Mouse (Mus musculus): ENCODE measurements around the gene Frmd3.
"Not testable (repeated sequence)": the region's sequence is repeated elsewhere in the genome, so short reads cannot be mapped to it uniquely, and the experiment has no call there.

Gene Frmd3

DNA sequence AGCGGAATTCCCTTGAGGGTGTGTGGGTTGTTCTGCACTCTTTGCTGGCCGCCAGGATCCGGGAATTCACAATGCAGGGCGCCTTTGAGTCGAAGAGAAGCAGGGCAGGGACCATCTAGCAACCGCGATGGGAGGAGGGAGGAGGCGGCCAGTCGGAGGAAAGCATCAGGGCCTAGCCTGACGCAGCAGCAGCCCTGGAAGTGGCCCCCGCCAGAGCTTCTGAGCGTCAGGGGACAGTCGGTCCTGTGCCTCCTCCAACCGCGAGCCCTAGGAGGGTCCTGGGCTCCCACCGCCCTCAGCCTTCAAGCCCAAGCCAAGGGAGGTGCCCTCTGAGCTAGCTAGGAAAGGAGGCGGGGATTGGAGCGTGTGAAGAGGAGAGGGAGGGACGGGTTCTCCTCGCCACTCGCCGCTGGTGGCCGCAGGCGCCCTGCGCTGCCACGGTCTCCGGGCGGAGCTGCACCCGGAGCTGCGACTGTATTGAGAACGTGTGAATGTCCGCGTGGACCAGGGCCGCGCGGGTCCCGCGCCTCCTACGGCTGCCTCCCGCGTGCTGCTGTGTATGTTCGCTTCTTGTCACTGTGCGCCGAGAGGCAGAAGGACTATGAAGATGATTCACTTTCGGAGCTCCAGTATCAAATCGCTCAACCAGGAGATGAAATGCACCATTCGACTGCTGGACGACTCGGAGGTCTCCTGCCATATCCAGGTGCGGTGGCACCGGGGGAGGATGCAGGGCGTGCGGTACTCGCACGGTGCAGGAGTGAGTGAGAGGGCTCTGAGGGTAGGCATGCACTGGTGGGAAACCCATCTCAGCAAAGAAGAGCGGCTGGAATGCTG lies at the start of gene Frmd3:
Frmd3 (plus strand) TSS at position 232 of the 837 bp plus-strand sequence.
- peak; percentile 7 for DNase-seq (ENCODE audit: low spot score)

DNA sequence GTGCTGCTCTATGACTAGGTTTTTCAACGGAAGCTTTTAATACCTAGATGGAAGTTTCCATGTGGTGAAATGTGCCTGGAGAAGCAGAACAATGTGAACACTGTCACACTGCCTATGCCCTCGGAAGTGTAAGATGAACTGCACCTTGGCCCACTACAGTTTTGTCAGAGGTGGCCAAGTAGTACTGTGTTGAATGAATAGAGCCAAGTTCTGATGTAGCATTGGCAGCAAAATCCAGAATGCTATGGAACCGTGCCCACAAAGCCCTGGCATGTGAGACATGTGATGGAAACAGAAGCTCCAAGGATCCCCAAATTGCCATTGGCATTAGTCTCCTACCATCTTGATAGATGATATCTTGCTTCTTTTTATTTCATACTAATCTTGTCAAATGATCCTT lies 32.8 kb upstream of the Frmd3 start:
- DNase-seq (ENCODE audit: low spot score), result no peak

DNA sequence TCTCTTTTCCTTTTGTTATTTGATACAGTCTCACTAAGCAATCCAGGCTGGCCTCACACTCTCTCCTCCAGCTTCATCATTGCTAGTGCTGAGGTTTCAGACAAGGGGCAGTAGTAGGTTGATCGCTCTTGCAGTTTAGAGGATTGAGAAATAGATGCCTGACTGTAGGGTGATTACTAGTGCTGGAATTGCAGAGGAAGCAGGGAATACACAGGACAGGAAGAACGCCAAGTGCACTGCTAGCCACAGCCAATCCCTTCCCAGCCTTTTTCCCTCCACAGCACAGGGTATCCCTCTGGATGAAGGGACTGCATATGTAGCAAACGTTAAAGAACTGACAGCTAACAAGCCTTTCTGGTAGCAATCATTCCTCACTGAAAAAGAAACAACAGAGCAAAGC lies 965 bp upstream of the Frmd3 start:
- DNase-seq (ENCODE audit: low spot score), result no peak

DNA sequence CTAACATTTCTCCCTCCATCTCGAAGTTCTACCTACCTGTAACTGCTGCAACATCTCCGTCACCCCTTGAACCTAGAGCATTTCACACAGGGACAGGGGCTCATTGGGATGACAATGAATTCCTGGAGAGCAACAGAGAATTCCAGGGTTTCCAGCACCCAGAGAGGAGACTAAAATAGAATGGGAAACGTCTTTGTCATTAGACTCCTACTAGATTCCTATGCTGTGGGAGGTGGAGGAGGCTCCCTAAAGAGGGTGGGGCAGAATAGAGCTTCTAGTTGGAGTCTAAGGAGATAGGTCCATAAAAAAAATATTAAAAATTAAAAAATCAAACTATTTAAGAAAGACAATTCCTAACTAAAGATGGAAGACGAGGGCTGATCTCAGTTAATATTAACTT lies 542 bp upstream of the Frmd3 start:
- DNase-seq (ENCODE audit: low spot score), result no peak

DNA sequence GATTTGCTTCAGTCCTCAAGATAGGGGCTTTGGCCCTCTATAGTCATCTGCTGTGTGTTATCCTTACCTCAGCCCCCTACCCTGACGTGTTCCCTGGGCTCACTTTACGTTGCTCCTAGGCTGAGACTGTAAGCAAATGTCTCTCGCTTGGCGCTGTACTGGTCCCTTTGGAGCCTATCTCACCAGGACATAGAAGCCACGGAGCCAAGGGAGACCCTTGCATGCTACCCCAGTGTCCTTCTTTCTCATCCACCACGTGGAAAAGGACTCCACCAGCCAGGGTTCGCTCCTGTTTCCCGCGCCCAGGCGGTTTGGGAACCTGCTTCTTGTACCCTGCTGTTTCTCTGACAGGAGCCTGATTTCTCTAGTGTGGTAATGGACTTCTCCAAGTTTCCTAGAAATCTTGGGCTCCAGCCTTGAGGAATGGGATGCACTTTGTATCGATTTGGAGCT lies 832 bp downstream of the Frmd3 start:
- DNase-seq (ENCODE audit: low spot score), result no peak

DNA sequence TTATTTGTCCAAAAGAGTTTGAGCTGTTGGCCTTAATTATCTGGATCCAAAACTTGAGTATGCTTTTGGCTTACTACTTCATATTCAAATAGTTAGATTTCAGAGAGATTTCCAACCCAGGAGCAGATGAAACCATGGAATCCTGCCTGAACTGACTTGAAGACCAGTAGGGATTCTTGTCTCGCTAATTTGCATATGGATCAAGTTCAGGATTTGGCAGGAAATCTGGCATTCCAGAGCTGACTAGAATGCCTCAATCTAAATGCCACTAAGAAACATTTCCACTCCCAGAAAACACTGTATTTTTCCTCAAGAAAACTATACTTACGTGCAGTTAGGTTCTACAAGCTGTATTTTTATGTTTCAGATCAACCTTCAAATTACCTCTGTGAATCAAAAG lies 6.8 kb downstream of the Frmd3 start:
- no peak for DNase-seq (ENCODE audit: low spot score)

DNA sequence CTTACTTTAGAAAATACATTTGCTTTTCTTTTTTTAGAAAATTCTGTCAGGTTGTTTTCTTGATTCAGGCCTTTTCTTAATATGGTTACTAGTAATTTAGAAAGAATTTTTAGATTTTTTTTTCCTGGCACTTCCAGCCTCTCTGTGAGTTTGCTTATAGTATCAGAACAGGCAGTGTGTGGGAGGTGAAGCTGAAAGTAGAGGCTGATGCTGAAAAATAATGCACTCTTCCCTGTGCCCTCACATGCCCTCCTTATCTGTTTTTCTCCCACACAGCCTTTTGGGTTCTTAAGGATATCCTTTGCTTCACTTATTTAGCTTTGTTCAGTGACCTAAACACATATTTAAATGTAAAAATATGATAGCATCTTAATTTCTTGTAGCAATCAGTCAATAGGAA lies 30.0 kb downstream of the Frmd3 start:
- no peak for DNase-seq (ENCODE audit: low spot score)

DNA sequence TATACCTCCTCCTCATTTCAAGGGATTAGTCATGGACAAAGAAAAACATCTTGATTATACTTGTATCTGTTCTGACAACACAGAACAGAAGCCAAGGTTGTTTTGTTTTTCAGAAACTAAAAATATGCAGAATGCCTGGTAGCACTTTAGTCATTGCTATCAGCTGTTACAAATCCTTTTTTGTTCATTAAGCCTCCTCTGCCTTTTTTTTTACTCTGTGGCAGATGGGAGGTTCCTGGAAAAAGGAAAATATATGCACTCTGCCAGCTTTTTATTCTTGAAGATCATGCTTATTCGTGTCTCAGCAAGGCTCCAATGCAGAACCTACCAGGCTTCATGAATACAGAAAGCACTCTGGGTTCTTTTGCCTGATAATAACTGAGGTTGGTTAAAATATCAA lies 38.5 kb downstream of the Frmd3 start:
- DNase-seq (ENCODE audit: low spot score), result no peak

DNA sequence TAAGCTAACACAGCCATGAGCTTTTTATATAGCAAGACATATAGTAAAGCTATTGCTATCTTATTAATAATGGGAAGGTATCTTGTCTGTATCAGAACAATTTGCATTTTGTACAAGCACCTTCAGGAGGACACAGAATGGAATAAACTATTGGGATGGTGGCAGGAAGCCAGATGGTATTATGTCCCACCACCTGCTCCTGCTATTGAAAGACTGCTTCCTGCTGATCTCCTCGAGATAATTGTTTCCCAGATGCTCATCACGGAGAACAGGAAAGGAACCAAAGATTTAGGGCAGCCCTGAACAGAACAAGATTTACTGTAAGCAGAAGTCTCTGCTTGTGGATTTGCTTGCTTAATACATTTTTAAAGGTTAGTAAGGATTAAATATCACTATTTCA lies 63.5 kb downstream of the Frmd3 start:
- no peak for DNase-seq (ENCODE audit: low spot score)

DNA sequence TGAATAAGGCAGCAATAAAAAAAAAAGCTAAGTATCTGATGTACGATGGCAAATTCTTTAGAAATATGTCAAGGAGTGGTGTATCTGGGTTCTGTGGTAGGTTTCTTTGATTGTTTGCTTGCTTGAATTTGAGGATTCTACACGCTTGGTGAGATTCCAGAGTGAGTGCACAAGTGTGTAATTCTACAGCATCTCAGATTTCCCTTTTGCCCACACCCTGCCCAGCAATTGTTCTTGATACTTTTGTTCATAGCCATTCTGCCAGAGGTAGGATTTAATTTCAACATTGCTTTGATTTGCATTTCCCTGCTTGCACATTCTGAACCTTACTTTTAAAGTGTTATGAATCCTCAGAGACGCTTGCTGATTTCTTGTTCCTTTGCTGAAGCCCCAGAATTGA lies 97.6 kb downstream of the Frmd3 start:
- DNase-seq (ENCODE audit: low spot score), result no peak

DNA sequence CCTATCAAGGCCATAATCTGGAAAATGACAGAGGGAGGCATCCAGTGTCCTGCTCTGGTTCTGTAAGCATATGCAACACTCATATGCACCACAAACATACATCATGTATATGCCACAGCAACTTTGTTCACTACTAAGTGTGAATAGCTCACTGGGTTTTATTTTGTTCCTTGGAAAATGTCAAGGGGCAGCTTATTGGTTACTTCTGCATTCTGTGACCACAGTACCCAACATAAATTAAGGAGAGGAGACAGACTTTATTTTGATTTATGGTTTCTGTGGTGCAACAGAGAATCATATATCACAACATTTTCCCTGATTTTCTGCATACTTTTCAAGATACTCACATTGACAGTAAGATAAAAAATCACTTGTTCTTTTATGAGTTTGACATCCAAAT lies 178.3 kb downstream of the Frmd3 start:
- no peak for DNase-seq (ENCODE audit: low spot score)

DNA sequence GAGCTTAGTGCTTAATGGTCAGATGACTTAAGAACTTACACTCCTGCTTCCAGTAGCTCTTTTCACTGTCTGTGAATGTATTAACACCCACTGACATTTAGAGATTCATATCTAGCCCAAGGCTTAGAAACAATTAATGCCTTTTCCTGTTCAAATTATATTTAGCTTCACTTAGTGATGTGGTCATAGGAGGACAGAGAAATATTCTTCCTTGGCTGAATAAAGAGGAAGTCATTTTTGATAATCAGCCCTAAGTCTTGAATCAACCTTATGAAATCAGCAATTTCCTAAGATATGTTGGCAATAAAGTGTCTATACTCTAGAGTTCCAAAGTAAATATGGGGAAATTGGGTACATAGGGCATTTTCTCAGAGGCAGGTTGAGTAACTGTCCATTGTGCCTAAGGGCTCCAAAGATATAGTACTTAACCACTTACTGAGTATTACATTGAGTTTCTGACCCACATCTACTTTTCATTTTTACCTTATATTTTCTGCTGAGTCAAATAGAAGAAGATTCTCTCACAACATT lies 188.1 kb downstream of the Frmd3 start:
- DNase-seq (ENCODE audit: low spot score), result no peak

DNA sequence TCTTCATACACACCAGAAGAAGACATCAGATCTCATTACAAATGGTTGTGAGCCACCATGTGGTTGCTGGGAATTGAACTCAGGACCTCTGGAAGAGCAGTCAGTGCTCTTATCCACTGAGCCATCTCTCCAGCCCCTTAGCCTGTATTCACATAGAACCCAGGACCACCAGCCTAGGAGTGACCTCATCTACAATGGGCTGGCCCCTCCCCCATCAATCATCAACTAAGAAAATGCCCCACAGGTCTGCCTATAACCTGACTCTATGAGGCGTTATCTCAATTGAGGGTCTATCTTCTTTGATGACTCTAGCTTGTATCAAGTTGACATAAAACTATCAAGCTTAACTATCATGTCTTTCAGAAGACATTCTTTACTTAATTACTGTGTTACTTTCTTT lies 208.5 kb downstream of the Frmd3 start:
- not testable (repeated sequence) for DNase-seq (ENCODE audit: low spot score)

DNA sequence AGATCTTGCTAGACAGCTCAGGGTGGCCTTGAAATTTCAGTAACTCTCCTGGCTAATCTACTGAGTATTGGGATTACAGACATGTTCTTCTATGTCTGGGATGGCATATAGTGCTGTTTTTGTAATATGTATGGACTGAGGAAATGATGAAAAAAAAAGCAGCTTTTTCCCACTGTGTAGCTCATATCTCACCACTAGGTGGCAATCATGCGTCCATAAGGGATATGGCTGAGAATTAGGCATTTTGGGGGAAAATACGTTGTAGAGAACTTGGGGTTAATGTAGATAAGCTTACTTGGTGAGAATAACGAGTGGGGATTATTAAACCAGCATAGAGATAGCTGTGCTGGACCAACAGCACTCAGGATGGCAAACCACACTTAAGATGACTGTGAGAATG lies 209.1 kb downstream of the Frmd3 start:
- no peak for DNase-seq (ENCODE audit: low spot score)

DNA sequence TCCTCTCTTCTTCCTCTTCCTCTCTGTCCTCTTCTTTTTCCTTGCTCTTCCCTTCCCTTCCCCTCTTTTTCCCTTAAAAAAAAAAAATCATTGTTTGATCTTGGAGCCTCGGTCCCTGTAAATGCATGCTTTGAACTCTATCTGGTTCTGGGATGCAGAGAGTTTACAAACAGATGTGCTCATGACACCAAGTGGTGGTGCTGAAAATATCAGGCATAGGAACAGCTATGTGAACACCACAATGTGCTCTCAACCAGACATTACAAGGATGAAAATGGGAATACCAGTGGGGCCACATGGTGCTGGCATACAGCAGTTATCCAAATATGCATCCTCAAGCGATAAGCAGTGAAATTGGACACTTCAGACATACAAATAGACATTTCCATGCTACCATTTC lies 211.0 kb downstream of the Frmd3 start:
- no peak for DNase-seq (ENCODE audit: low spot score)

DNA sequence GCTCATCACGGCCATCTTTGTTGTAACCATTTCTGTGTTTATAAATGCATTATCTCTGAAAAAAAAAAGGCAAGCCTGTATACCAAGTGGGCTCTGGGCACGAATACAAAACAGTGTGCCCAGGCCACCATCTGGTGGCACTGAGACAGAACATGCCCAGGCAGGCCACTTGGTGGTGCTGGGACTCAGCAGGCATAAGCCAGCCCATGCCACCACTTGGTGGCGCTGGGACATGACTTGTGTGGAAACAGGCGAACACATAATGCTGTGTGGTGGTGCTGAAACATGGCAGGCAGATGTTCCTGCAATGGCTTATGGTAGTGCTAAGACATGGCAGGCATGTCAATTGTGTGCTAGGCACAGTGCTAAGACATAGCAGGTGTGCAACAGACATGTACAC lies 217.8 kb downstream of the Frmd3 start:
- DNase-seq (ENCODE audit: low spot score), result no peak

DNA sequence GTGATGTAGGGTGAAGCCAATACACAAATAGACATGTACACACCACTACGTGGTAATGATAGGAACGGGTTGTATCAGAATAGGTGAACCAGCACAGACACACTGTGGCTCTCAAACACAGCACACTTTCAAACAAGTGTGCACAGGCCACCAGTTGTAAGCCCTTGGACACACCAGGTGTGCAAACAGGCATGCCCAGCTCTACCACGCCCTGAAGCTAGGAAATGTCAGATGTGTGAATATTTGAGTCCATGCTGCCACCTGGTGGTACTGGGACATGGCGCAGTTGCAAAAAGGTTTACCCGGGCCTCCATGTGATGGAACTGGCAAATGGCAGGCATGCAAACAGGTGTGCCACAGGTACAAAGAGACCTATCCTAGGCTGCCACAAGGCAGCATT lies 218.2 kb downstream of the Frmd3 start:
- peak; percentile 15 for DNase-seq (ENCODE audit: low spot score)

DNA sequence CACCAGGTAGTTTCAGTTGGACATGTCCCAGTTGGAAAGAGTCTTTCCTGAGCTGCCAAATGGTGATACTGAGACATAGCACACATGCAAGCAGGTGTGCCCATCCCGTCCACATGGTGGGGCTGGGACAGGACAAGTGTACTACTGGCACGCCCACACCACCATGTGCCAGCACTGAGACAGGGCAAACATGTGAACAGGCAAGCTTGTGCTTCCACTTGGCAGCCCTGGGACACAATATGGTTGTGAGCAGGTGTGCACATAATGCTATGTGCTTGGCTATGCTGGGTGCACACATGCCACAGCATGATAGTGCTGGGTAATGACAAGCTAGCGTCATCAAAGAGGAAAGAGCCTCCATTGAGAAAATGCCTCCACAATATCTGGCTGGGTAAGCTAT lies 220.3 kb downstream of the Frmd3 start:
- no peak for DNase-seq (ENCODE audit: low spot score)

DNA sequence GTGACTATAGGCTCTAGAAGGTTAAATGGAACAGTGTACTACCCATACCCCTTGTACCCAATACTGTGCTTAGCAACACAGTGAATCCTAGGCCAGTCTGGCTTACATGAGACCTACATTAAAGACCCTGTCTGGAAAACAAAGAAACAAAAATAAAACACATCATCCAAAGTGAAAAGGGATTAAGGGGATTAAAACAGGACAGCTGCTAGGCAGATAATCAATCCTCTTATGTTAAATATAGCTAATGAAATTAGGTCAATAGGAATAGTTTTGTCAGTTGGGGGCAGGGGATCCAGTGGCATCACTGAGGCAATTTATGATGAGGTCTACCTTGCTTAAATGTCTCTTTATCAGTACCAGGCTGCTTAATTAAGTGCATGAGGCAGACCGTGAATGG lies 228.9 kb downstream of the Frmd3 start, which contains the start of gene Kdm4c:
Kdm4c (plus strand) TSS at position 322 of the 400 bp plus-strand sequence.
- no peak for DNase-seq (ENCODE audit: low spot score)

Data from ovary, postnatal 14 days (tissue).